Mouse (Mus musculus): Measurements from ENCODE around the gene Hist1h2bn. TPM values are rescaled to one million over a fixed set of nuclear protein-coding genes. Genes with fewer than 3 reads are reported as not detected.
A peak's percentile ranks its signal among the peaks of the same experiment; 100 is the strongest.
"Not testable (repeated sequence)": the region's sequence is repeated elsewhere in the genome, so short reads cannot be mapped to it uniquely, and the experiment has no call there.

Gene Hist1h2bn
- total RNA-seq, 4 experiments from 2014 or later, result 1.6 to 11.3 (median 10.8) TPM

- no peak for DNase-seq (ENCODE audit: low spot score in 2 of 2)
Measured at GRCm38 (mm10) chr13:21781021-21781555, 27.2 kb downstream of the Hist1h2bn start.

GRCm38 (mm10) chr13:21781639-21782038 lies 27.7 kb downstream of the Hist1h2bn start:
- DNase-seq (ENCODE audit: low spot score in 2 of 2), result no peak

- DNase-seq (ENCODE audit: low spot score in 2 of 2), result peak in 1 of 2 experiments; percentile 27
Measured at GRCm38 (mm10) chr13:21782361-21783254, 28.7 kb downstream of the Hist1h2bn start.

GRCm38 (mm10) chr13:21783255-21783617 lies 29.3 kb downstream of the Hist1h2bn start, which contains the start of gene Hist1h3i:
TSS of gene Hist1h3i (minus strand) at chr13:21783370.
- DNase-seq (ENCODE audit: low spot score in 2 of 2), result peak; percentile 19 to 52

- DNase-seq (ENCODE audit: low spot score in 2 of 2), result no peak
Measured at GRCm38 (mm10) chr13:21783734-21784161, 29.8 kb downstream of the Hist1h2bn start.

GRCm38 (mm10) chr13:21784311-21784710 lies 30.4 kb downstream of the Hist1h2bn start:
- DNase-seq (ENCODE audit: low spot score in 2 of 2), result no peak

- no peak for DNase-seq (ENCODE audit: low spot score in 2 of 2)
Measured at GRCm38 (mm10) chr13:21786189-21786898, 32.4 kb downstream of the Hist1h2bn start.

GRCm38 (mm10) chr13:21786899-21787629 lies 33.1 kb downstream of the Hist1h2bn start, which contains the start of the genes Hist1h2an and Hist1h2bp:
TSS of gene Hist1h2an (minus strand) at chr13:21787218.
TSS of gene Hist1h2bp (plus strand) at chr13:21787461.
- peak; percentile 72 to 91 for DNase-seq (ENCODE audit: low spot score in 2 of 2)

- DNase-seq (ENCODE audit: low spot score in 2 of 2), result no peak
Measured at GRCm38 (mm10) chr13:21787760-21788593, 34.1 kb downstream of the Hist1h2bn start.

- no peak for DNase-seq (ENCODE audit: low spot score in 2 of 2)
Measured at GRCm38 (mm10) chr13:21789925-21790324, 36.0 kb downstream of the Hist1h2bn start.

GRCm38 (mm10) chr13:21790601-21791283 lies 36.8 kb downstream of the Hist1h2bn start:
- DNase-seq (ENCODE audit: low spot score in 2 of 2), result no peak

GRCm38 (mm10) chr13:21795584-21795983 lies 41.7 kb downstream of the Hist1h2bn start:
- no peak for DNase-seq (ENCODE audit: low spot score in 2 of 2)

GRCm38 (mm10) chr13:21797163-21797562 lies 43.2 kb downstream of the Hist1h2bn start:
- not testable (repeated sequence) for DNase-seq (ENCODE audit: low spot score in 2 of 2)

GRCm38 (mm10) chr13:21803058-21803457 lies 49.1 kb downstream of the Hist1h2bn start:
- not testable (repeated sequence) for DNase-seq (ENCODE audit: low spot score in 2 of 2)

Small RNA genes within 50 kb of the gene (microRNA-seq; reads per million reads assigned to microRNA genes)
- gene Gm44346 (0 reads per million in 2 experiments), gene Gm44357 (0 reads per million in 2 experiments), gene Gm44367 (0 reads per million in 2 experiments), gene Gm44454 (0 reads per million in 2 experiments)

Other genes with a start within 250 kb of the Hist1h2bn start
- gene Zkscan8, start 223.0 kb upstream of the Hist1h2bn start, total RNA-seq (2022), result 10 to 100 TPM; 16.2 to 16.5 (median 16.3) TPM
- not detected for gene Olfr1366, start 211.3 kb upstream of the Hist1h2bn start, total RNA-seq (2022)
- not detected for gene Olfr1535, start 194.2 kb upstream of the Hist1h2bn start, total RNA-seq (2022)
- gene Olfr1364, start 172.4 kb upstream of the Hist1h2bn start, total RNA-seq (2022), result not detected
- gene Olfr1362, start 140.1 kb upstream of the Hist1h2bn start, total RNA-seq (2022), result not detected
- gene Olfr11, start 111.6 kb upstream of the Hist1h2bn start, total RNA-seq (2022), result not detected
- gene Olfr1361, start 90.7 kb upstream of the Hist1h2bn start, total RNA-seq (2022), result not detected
- not detected for gene Olfr1360, start 76.7 kb upstream of the Hist1h2bn start, total RNA-seq (2022)
- not detected for gene Olfr1359, start 56.0 kb upstream of the Hist1h2bn start, total RNA-seq (2022)
- 10 to 100 TPM; 16.0 to 30.4 (median 22.3) TPM for gene Hist1h2bl, start 38.0 kb upstream of the Hist1h2bn start, total RNA-seq (2022)
- gene Hist1h2ai, start 37.7 kb upstream of the Hist1h2bn start, total RNA-seq (2022), result 10 to 100 TPM in 3 of 4 experiments, not detected in 1; 16.4 to 24.8 (median 22.3) TPM
- gene Hist1h3h, start 36.5 kb upstream of the Hist1h2bn start, total RNA-seq (2022), result 10 to 100 TPM; 40.8 to 60.6 (median 44.2) TPM
- 1 to 10 TPM; 2.5 to 5.9 (median 4.5) TPM for gene Hist1h2bm, start 32.1 kb upstream of the Hist1h2bn start, total RNA-seq (2022)
- gene Hist1h4j, start 19.1 kb upstream of the Hist1h2bn start, total RNA-seq (2022), result 10 to 100 TPM; 18.4 to 23.9 (median 19.2) TPM
- 100 to 1,000 TPM; 294 to 349 (median 343) TPM for gene Hist1h4k, start 3.6 kb upstream of the Hist1h2bn start, total RNA-seq (2022)
- gene Hist1h2ak, start 296 bp upstream of the Hist1h2bn start, total RNA-seq (2022), result 10 to 100 TPM in 3 of 4 experiments, 1 to 10 TPM in 1; 9.6 to 16.7 (median 11.1) TPM
- gene Hist1h1b, start 26.5 kb downstream of the Hist1h2bn start, total RNA-seq (2022), result 10 to 100 TPM in 2 of 4 experiments, 1 to 10 TPM in 2; 7.2 to 11.0 (median 10.2) TPM
- gene Hist1h3i, start 29.2 kb downstream of the Hist1h2bn start, total RNA-seq (2022), result 10 to 100 TPM; 44.4 to 70.8 (median 54.9) TPM
- 1 to 10 TPM in 2 of 4 experiments, not detected in 2; 2.9 to 4.0 TPM for gene Hist1h2an, start 33.1 kb downstream of the Hist1h2bn start, total RNA-seq (2022)
- gene Hist1h2bp, start 33.3 kb downstream of the Hist1h2bn start, total RNA-seq (2022), result 10 to 100 TPM in 1 of 4 experiments, 1 to 10 TPM in 3; 6.0 to 11.4 (median 8.5) TPM
- 10 to 100 TPM; 26.3 to 44.6 (median 31.8) TPM for gene Hist1h2bq, start 56.1 kb downstream of the Hist1h2bn start, total RNA-seq (2022)
- 10 to 100 TPM in 3 of 4 experiments, not detected in 1; 14.7 to 30.0 (median 20.1) TPM for gene Hist1h2ao, start 56.3 kb downstream of the Hist1h2bn start, total RNA-seq (2022)
- 100 to 1,000 TPM; 177 to 265 (median 220) TPM for gene Hist1h4m, start 57.6 kb downstream of the Hist1h2bn start, total RNA-seq (2022)
- gene Hist1h4n, start 78.1 kb downstream of the Hist1h2bn start, total RNA-seq (2022), result 10 to 100 TPM; 31.1 to 87.2 (median 44.3) TPM
- gene Hist1h2ap, start 79.4 kb downstream of the Hist1h2bn start, total RNA-seq (2022), result 10 to 100 TPM in 2 of 4 experiments, 1 to 10 TPM in 1, not detected in 1; 7.5 to 39.9 (median 17.1) TPM
- gene Hist1h2br, start 79.6 kb downstream of the Hist1h2bn start, total RNA-seq (2022), result 10 to 100 TPM; 26.6 to 43.8 (median 31.6) TPM
- 1 to 10 TPM; 2.4 to 4.1 (median 3.3) TPM for gene Zfp184, start 191.0 kb downstream of the Hist1h2bn start, total RNA-seq (2022)
- not detected for gene Pom121l2, start 227.1 kb downstream of the Hist1h2bn start, total RNA-seq (2022)

Measured in left cerebral cortex, adult 8-10 months (tissue).